Mouse (Mus musculus): ENCODE measurements around the gene Gm21988. TPM values are rescaled to one million over a fixed set of nuclear protein-coding genes. Genes with fewer than 3 reads are reported as not detected.
A peak's percentile ranks its signal among the peaks of the same experiment; 100 is the strongest.

Gm21988 gene
- polyA plus RNA-seq, 1 experiment from 2014 or later: 9.0 TPM

DNA sequence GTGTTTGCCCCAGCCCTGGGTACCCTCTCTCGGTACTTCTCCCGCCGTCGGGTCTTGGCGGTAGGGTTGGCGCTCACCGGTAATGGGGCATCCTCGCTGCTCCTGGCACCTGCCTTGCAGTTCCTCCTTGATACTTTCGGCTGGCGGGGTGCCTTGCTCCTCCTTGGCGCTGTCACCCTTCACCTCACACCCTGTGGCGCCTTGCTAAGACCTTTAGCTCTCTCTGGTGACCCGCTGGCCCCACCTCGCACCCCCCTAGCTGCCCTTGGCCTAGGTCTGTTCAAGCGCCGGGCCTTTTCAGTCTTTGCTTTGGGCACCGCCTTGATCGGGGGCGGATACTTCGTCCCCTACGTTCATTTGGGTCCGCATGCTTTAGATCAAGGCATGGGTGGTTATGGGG is 24.3 kb downstream of the Gm21988 start:
- H3K4me3 ChIP-seq: peak overlapping the region; percentile 40; the same call in 1 of the 2 replicates
- H3K4me2 ChIP-seq: peak overlapping the region; percentile 72
- ATAC-seq (ENCODE audit: insufficient number of reproducible peaks, low FRiP score): no peak
- H3K9ac ChIP-seq: no peak overlapping the region
- H3K36me3 ChIP-seq: no peaks in the 10 kb centered on the region
- 14% methylated on average over 22 of the region's 22 CpGs for WGBS
- H3K27ac ChIP-seq (ENCODE audit: poor library complexity, severe bottlenecking): no peak overlapping the region
- H3K4me1 ChIP-seq (replicated peaks): peaks cover 37% of the 10 kb centered on the region
- no peaks in the 10 kb centered on the region for H3K9me3 ChIP-seq (replicated peaks)
- H3K27me3 ChIP-seq (replicated peaks): peaks cover 77% of the 10 kb centered on the region

DNA sequence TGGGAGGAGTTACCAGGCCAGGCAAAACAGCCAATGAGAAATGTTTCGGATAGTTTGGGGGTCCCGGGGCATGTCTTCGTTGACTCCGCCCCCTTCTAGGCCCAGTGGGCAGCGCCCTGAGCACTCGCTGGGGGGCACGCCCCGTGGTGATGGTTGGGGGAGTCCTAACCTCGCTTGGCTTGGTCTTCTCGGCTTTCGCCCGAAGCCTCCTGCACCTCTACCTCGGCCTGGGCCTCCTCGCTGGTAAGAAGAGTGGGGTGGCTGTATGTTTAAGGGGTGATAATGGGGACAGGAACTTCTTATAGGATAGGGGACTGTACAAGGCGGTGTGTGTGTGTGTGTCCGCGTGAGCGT is 24.8 kb downstream of the Gm21988 start:
- Histone ChIP-seq H3K4me1 (replicated peaks) (peaks cover 33% of the 10 kb centered on the region), H3K4me3 (peak overlapping the region; percentile 40), H3K9ac (no peak overlapping the region), H3K4me2 (peak overlapping the region; percentile 72), H3K36me3 (no peaks in the 10 kb centered on the region), H3K27ac (ENCODE audit: poor library complexity, severe bottlenecking) (no peak overlapping the region), H3K9me3 (replicated peaks) (no peaks in the 10 kb centered on the region), H3K27me3 (replicated peaks) (peaks cover 77% of the 10 kb centered on the region)
- WGBS: 8% methylated on average over 18 of the region's 18 CpGs
- ATAC-seq (ENCODE audit: insufficient number of reproducible peaks, low FRiP score): no peak

DNA sequence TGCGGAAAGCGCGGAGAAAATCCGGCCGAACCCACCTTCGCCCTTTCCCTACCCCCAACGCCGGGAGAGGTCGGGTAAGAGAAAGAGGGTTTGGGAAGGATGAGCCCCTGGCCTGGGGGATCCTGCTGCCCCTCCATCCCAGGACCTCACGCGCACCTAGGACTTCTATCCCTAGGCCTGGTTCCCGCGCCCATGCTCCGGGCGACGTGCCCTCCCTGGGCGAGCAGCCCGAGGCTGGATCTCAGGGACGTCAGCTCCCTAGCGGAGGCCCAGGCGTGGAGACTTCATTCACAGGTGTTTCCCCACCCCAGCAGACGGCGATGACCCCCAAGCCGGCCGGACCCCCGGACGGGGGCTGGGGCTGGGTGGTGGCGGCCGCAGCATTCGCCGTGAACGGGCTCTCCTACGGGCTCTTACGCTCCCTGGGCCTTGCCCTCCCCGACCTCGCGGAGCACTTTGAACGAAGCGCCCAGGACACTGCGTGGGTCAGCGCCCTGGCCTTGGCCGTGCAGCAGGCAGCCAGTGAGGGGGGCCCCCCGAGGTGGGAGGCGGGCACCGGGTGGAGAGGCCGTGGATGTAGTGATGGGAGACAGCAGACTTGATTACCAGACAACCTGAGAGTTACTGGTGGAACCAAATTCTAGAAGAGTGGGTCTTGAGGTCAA is 25.3 kb downstream of the Gm21988 start:
- Histone ChIP-seq H3K9me3 (replicated peaks) (no peaks in the 10 kb centered on the region), H3K27me3 (replicated peaks) (peaks cover 75% of the 10 kb centered on the region)

DNA sequence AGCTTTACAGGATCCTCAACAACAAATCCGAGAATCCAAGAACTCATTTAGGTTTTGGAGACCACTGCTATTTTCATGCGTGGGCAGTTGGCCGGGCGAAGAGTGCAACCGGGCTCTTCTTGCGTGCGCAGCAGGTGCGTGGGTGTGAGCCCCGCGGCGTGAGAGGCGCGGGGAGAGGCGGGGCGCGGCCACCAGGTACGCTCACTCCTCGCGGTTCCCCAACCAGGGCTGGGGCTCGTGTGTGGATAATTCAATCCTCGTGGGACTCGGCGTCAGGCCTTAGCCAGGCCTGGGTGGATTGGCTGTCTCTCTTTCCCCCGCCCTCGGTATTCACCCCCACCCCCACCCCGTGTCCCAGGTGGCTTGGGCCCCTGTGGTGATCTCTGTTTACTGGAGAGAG is 25.9 kb downstream of the Gm21988 start:
- Histone ChIP-seq H3K27ac (ENCODE audit: poor library complexity, severe bottlenecking) (no peak overlapping the region), H3K36me3 (no peaks in the 10 kb centered on the region), H3K4me2 (peak overlapping the region; percentile 72), H3K9me3 (replicated peaks) (no peaks in the 10 kb centered on the region), H3K9ac (peak overlapping the region; percentile 46; the same call in 1 of the 2 replicates), H3K4me3 (peak overlapping the region; percentile 40), H3K4me1 (replicated peaks) (peaks cover 27% of the 10 kb centered on the region), H3K27me3 (replicated peaks) (peaks cover 69% of the 10 kb centered on the region)
- 5% methylated on average over 26 of the region's 26 CpGs for WGBS
- ATAC-seq (ENCODE audit: insufficient number of reproducible peaks, low FRiP score): 0 out of 2 replicates have a peak, but pooled peaks have one; percentile 3

More for the DNA sequence above, 25.3 kb downstream of the Gm21988 start:
- Histone ChIP-seq H3K27ac (ENCODE audit: poor library complexity, severe bottlenecking) (no peak overlapping the region), H3K4me1 (replicated peaks) (peaks cover 33% of the 10 kb centered on the region), H3K36me3 (no peaks in the 10 kb centered on the region), H3K4me3 (peak overlapping the region; percentile 40), H3K9ac (peak overlapping the region; percentile 46), H3K4me2 (peak overlapping the region; percentile 72)
- peak; percentile 37; the same call in 1 of the 2 replicates for ATAC-seq (ENCODE audit: insufficient number of reproducible peaks, low FRiP score)
- under 1% methylated on average over 46 of the region's 46 CpGs for WGBS

DNA sequence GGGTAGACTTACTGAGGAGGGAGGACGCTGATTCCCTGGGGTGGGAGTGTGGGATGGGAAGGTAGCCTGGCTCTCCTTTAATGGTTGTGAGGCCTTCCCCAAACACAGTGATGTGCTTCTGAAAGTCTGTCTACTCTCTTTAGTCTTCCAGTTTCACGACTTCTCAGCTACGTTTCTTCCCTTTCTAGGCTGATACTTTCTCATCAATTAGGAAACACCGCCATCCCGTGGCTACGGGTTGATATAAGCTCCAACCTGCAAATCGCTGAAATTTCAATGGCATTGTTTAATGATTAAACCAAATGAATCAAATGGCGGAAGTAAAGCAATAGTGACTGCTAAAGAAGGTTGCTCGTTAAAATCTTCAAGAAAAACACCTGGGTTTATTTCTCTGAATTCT is 26.7 kb downstream of the Gm21988 start:
- no peak overlapping the region for H3K4me2 ChIP-seq
- no peak for ATAC-seq (ENCODE audit: insufficient number of reproducible peaks, low FRiP score)
- H3K4me1 ChIP-seq (replicated peaks): peaks cover 21% of the 10 kb centered on the region
- no peak overlapping the region for H3K4me3 ChIP-seq
- H3K27me3 ChIP-seq (replicated peaks): peaks cover 67% of the 10 kb centered on the region
- no peaks in the 10 kb centered on the region for H3K36me3 ChIP-seq
- H3K9ac ChIP-seq: no peak overlapping the region
- H3K9me3 ChIP-seq (replicated peaks): no peaks in the 10 kb centered on the region
- H3K27ac ChIP-seq (ENCODE audit: poor library complexity, severe bottlenecking): no peak overlapping the region
- 14% methylated on average over 9 of the region's 9 CpGs for WGBS

DNA sequence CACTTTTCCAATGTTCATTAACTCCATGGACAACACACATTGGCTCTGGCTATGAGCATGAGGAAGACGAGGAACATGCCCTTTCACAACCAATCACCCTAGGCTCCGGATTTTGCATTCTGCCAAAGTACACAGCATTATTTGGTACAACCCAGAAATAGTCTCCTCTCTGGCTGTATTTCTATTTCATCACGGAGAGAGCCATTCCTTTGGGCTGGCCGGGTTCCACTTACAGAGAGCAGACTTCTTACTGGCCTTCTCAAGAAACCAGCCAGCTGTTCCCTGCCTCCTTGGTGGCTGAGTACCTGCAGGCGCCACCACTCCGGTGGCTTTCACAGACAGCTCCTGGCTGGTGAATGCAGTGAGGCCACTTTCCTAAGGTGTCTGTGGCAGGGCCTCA is 27.2 kb downstream of the Gm21988 start, which contains the start of gene Slc16a11:
Slc16a11 (plus strand) TSS at position 330 of the 400 bp plus-strand sequence.
- Histone ChIP-seq H3K4me3 (no peak within 1 kb of the TSS), H3K27me3 (replicated peaks) (peaks cover 63% of the 10 kb centered on the region), H3K9ac (no peak within 1 kb of the TSS), H3K4me2 (no peak within 1 kb of the TSS), H3K9me3 (replicated peaks) (no peaks in the 10 kb centered on the region), H3K27ac (ENCODE audit: poor library complexity, severe bottlenecking) (no peak within 1 kb of the TSS), H3K36me3 (no peaks in the 10 kb centered on the region), H3K4me1 (replicated peaks) (peaks cover 21% of the 10 kb centered on the region)
- WGBS: 58% methylated on average over 6 of the region's 6 CpGs
- no peak for ATAC-seq (ENCODE audit: insufficient number of reproducible peaks, low FRiP score)

DNA sequence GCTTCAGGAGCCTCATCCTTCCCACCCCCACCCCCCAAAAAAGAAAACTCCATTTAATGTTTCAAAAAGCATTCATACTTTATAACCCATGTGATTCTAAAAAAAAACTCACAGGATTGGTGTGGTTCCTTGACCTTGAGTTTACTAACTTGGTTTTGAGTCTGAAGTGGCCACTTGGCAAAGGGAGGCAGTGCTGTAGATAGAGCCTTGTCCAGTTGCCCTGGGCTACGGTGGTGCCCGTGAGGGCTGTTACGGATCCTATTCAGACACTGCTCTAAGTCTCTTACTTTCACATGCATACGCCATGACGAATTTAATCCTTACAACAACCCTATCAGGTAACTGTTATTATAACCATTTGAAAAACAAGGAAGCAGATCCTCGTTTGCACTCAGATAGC is 27.7 kb downstream of the Gm21988 start:
- WGBS: 79% methylated on average over 6 of the region's 6 CpGs
- H3K27me3 ChIP-seq (replicated peaks): peaks cover 58% of the 10 kb centered on the region
- H3K36me3 ChIP-seq: no peaks in the 10 kb centered on the region
- H3K4me1 ChIP-seq (replicated peaks): peaks cover 21% of the 10 kb centered on the region
- H3K4me3 ChIP-seq: no peak overlapping the region
- no peaks in the 10 kb centered on the region for H3K9me3 ChIP-seq (replicated peaks)
- no peak for ATAC-seq (ENCODE audit: insufficient number of reproducible peaks, low FRiP score)
- no peak overlapping the region for H3K4me2 ChIP-seq
- H3K9ac ChIP-seq: no peak overlapping the region
- no peak overlapping the region for H3K27ac ChIP-seq (ENCODE audit: poor library complexity, severe bottlenecking)

DNA sequence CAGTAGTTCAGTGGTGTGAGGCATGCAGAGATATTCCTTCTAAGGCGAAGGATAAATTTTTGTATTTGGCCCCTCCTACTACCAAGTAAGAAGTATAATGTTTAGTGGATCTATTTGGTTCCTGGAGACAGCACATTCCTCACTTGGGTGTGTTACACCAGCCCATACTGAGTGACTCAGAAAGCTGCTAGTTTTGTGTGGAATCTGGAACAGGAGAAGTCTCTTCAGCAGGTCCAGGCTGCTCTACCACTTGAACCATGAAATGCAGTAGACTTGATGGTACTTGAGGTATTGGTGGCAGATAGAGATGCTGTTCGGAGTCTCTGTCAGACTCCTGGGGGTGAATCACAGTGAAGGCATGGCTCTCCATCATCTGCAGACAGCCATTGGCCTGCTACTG is 28.9 kb downstream of the Gm21988 start:
- Histone ChIP-seq H3K36me3 (no peaks in the 10 kb centered on the region), H3K4me2 (no peak overlapping the region), H3K4me3 (no peak overlapping the region), H3K27me3 (replicated peaks) (peaks cover 52% of the 10 kb centered on the region), H3K4me1 (replicated peaks) (peaks cover 25% of the 10 kb centered on the region), H3K9ac (no peak overlapping the region), H3K27ac (ENCODE audit: poor library complexity, severe bottlenecking) (no peak overlapping the region), H3K9me3 (replicated peaks) (no peaks in the 10 kb centered on the region)
- WGBS: 78% methylated on average over 2 of the region's 2 CpGs
- ATAC-seq (ENCODE audit: insufficient number of reproducible peaks, low FRiP score): no peak

DNA sequence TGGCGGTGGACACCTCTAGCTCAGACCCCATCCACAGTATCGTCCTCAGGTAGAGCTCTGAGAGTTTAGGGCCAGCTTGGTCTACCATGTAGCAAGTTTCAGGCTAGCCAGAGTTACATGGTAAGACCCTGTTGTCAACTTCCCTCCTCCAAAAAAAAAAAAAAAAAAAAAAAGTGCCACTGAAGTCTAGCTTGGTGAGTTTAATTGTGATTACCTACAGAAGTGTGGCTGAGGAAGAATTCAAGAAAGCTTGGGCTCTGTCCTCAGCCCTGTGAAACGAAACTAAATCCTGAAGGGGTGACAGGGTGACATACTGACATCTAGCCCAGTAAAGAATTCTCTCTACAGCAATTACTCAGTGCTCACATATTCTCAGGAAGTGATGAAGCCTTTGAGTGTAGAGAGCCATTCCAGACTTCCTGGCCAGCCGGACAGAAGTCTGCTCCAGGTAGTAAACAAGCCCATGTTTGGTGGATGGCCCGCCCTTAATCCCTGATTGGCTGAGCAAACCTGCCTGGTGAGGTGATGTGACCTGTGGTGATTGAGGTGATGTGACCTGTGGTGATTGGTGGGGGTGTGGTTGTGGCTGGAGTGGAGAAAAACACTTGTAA is 30.7 kb downstream of the Gm21988 start:
- H3K4me3 ChIP-seq: no peak overlapping the region
- H3K9ac ChIP-seq: no peak overlapping the region
- no peak overlapping the region for H3K27ac ChIP-seq (ENCODE audit: poor library complexity, severe bottlenecking)
- no peaks in the 10 kb centered on the region for H3K9me3 ChIP-seq (replicated peaks)
- no peak overlapping the region for H3K4me2 ChIP-seq
- H3K4me1 ChIP-seq (replicated peaks): peaks cover 7% of the 10 kb centered on the region
- no peak for ATAC-seq (ENCODE audit: insufficient number of reproducible peaks, low FRiP score)
- peaks cover 34% of the 10 kb centered on the region for H3K27me3 ChIP-seq (replicated peaks)
- WGBS: 61% methylated on average over 5 of the region's 5 CpGs
- no peaks in the 10 kb centered on the region for H3K36me3 ChIP-seq

DNA sequence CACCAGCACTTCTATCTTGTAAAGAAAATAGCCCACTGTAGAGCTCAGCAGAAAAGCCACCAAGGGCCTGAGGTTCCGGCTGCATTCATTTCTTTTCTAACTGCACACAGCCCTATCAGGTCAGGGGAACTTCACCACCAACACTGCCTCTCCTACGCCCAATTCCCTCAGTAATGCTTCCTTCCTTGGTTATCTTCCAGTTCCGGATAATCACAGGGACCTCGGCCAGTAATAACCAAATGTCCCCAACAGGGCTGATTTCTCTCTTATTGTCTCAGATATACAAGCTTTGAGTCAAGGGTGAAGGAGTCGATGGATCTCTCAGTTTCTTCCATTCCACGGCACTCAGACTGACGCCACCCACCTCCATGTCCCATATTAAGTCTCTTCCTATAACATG is 32.3 kb downstream of the Gm21988 start:
- H3K4me1 ChIP-seq (replicated peaks): peaks cover 4% of the 10 kb centered on the region
- no peak overlapping the region for H3K4me3 ChIP-seq
- H3K9ac ChIP-seq: no peak overlapping the region
- ATAC-seq (ENCODE audit: insufficient number of reproducible peaks, low FRiP score): 0 out of 2 replicates have a peak, but pooled peaks have one; percentile 25
- H3K9me3 ChIP-seq (replicated peaks): no peaks in the 10 kb centered on the region
- 51% methylated on average over 7 of the region's 7 CpGs for WGBS
- H3K4me2 ChIP-seq: no peak overlapping the region
- no peaks in the 10 kb centered on the region for H3K36me3 ChIP-seq
- no peak overlapping the region for H3K27ac ChIP-seq (ENCODE audit: poor library complexity, severe bottlenecking)
- peaks cover 26% of the 10 kb centered on the region for H3K27me3 ChIP-seq (replicated peaks)

DNA sequence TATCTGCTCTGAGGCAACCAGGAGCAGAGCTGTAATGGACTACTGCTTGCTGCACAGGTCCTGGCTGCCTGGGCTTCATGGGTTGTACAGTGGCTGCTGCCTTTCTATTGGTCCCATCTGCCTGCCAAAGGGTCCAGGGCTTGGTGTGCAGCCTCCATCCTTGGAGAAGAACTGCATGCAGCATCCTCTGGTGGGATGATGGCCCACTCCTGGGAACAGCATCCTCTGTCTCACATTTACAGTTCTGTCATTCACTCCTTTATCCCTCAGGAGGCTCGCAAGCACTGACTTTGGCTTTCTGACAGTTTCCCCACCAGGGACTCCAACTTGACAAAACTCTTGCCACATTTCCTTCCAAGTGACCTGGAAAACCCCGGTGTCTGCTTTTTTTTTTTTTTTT is 32.8 kb downstream of the Gm21988 start:
- no peak overlapping the region for H3K9ac ChIP-seq
- 61% methylated on average over 2 of the region's 2 CpGs for WGBS
- peaks cover 4% of the 10 kb centered on the region for H3K4me1 ChIP-seq (replicated peaks)
- H3K4me2 ChIP-seq: no peak overlapping the region
- H3K36me3 ChIP-seq: no peaks in the 10 kb centered on the region
- no peak overlapping the region for H3K4me3 ChIP-seq
- peaks cover 21% of the 10 kb centered on the region for H3K27me3 ChIP-seq (replicated peaks)
- no peak overlapping the region for H3K27ac ChIP-seq (ENCODE audit: poor library complexity, severe bottlenecking)
- ATAC-seq (ENCODE audit: insufficient number of reproducible peaks, low FRiP score): no peak
- H3K9me3 ChIP-seq (replicated peaks): no peaks in the 10 kb centered on the region

Data from heart, embryonic 12.5 days (tissue).